Mouse (Mus musculus) embryonic fibroblast, embryonic 13.5 days (primary cell): ENCODE data around the gene Qsox1.

Experiments
- CTCF ChIP-seq: IDR thresholded peaks from 2 replicates; pipeline ENCODE4 v1.5.1; 2011; ENCODE audit warnings: mild to moderate bottlenecking, control low read depth, low read length, moderate library complexity, borderline replicate concordance; ENCODE audit not compliant: insufficient read depth
- POLR2A ChIP-seq: IDR thresholded peaks from 2 replicates; pipeline ENCODE4 v1.6.1; 2011; ENCODE audit warnings: low read depth, mild to moderate bottlenecking, control low read depth, low read length, moderate library complexity

GRCm38 (mm10) chr1:155757621-155758020 is 55.1 kb downstream of the Qsox1 start:
- TF ChIP-seq POLR2A: no peak
- TF ChIP-seq CTCF: no peak
